Mouse (Mus musculus) myocyte (in vitro differentiated cells): ENCODE measurements around the gene Hs3st6.

Source experiments
- MAX ChIP-seq: IDR thresholded peaks from one replicate; pipeline ENCODE4 v1.6.1; 2011; ENCODE audit warnings: low read depth, mild to moderate bottlenecking, control low read depth
- MYOD1 ChIP-seq, 3 experiments: IDR thresholded peaks; one replicate each; pipeline ENCODE4 v1.6.1; 2011; ENCODE audit warnings: control low read depth in 2 of 3, low read depth in 2 of 3, mild to moderate bottlenecking in 2 of 3, moderate library complexity in 1 of 3; ENCODE audit not compliant: insufficient read length in 2 of 3, control insufficient read depth in 1 of 3
- POLR2A ChIP-seq: IDR thresholded peaks from one replicate; pipeline ENCODE4 v1.6.1; 2011; ENCODE audit warnings: low read depth, mild to moderate bottlenecking, control low read depth, moderate library complexity; ENCODE audit not compliant: insufficient read length
- REST ChIP-seq: IDR thresholded peaks from one replicate; pipeline ENCODE4 v1.6.1; 2011; ENCODE audit warnings: mild to moderate bottlenecking, control low read depth, moderate library complexity; ENCODE audit not compliant: insufficient read depth, insufficient read length
- USF1 ChIP-seq: IDR thresholded peaks from one replicate; pipeline ENCODE4 v1.6.1; 2011; ENCODE audit warnings: low read depth, mild to moderate bottlenecking, control low read depth, moderate library complexity

DNA sequence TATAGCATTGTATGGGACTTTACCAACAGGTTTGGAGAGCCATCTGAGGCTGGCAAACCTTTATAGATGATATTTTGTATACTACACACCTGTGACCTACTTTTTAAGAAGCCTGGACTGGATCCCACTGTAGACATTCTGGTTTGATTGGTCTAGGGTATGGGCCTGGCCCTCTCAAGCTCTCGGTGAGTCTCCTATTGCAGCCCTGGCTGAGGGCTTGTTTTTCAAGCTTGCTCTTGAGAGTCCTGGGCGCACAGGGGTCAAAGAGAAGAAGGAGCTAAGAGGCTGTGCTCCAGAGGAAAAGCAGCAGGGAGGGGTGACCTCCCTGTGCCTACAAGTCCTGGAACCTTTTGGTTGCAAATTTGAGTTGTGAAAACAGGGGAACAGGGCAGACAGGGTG, 24.3 kb downstream of the Hs3st6 start:
- no peak for TF ChIP-seq MAX
- TF ChIP-seq USF1, result no peak
- no peak for TF ChIP-seq POLR2A
- no peak for TF ChIP-seq REST
- TF ChIP-seq MYOD1 (IDR thresholded peaks at IDR 0.05; ENCODE audit: control insufficient read depth in 1 of 3, insufficient read length in 2 of 3, low read depth in 2 of 3), result no peak
